Mouse (Mus musculus) limb, embryonic 15.5 days (tissue): ENCODE data around the gene Pknox2. TPM values are rescaled to one million over a fixed set of nuclear protein-coding genes. Genes with fewer than 3 reads are reported as not detected.

Source experiments
- ATAC-seq: fragments of 200-750 bp; cut with Nextera tagmentation; 2 replicates; pipeline ENCODE4 v1.8.0; 2017; ENCODE audit warnings: low read depth, moderate TSS enrichment; ENCODE audit not compliant: insufficient number of reproducible peaks, low FRiP score, low TSS enrichment
- H3K27ac ChIP-seq: fragments of 300-500 bp; sonication (generic); 2 replicates; pipeline ENCODE4 v1.5.1; 2015; ENCODE audit warnings: moderate library complexity, mild to moderate bottlenecking, inconsistent platforms
- H3K27me3 ChIP-seq: fragments of 300-500 bp; sonication (generic); 2 replicates; pipeline ENCODE4 v1.6.1; 2015; ENCODE audit warnings: inconsistent platforms
- H3K36me3 ChIP-seq: fragments of 300-500 bp; sonication (generic); 2 replicates; pipeline ENCODE4 v1.6.1; 2015; ENCODE audit warnings: inconsistent platforms
- H3K4me1 ChIP-seq: fragments of 300-500 bp; sonication (generic); 2 replicates; pipeline ENCODE4 v1.6.1; 2015; ENCODE audit warnings: inconsistent platforms
- H3K4me2 ChIP-seq: fragments of 300-500 bp; sonication (generic); 2 replicates; pipeline ENCODE4 v1.6.1; 2015; ENCODE audit warnings: mild to moderate bottlenecking, inconsistent platforms
- H3K4me3 ChIP-seq: fragments of 300-500 bp; sonication (generic); 2 replicates; pipeline ENCODE4 v1.5.1; 2015; ENCODE audit warnings: mild to moderate bottlenecking, inconsistent platforms
- H3K9ac ChIP-seq: fragments of 300-500 bp; sonication (generic); 2 replicates; pipeline ENCODE4 v1.6.1; 2015; ENCODE audit warnings: inconsistent platforms
- H3K9me3 ChIP-seq: fragments of 300-500 bp; sonication (generic); 2 replicates; pipeline ENCODE4 v1.6.1; 2016; ENCODE audit warnings: inconsistent platforms
- WGBS: fragments of 180-500 bp; shearing (Covaris S2); methylation state at CpG from one replicate; pipeline ENCODE4 v1.1.7; 2015; 5-methylcytosine and 5-hydroxymethylcytosine counted together
- polyA plus RNA-seq: library from polyadenylated mRNA; unstranded; fragments of >200 nt; fragmentation: Nextera tagmentation; extraction: Ambion mirVana; gene quantifications from 2 replicates; pipeline ENCODE4 v1.2.1, GENCODE M21; 2015

The Pknox2 gene
- polyA plus RNA-seq, 1 experiment from 2014 or later, result 8.1 TPM

DNA sequence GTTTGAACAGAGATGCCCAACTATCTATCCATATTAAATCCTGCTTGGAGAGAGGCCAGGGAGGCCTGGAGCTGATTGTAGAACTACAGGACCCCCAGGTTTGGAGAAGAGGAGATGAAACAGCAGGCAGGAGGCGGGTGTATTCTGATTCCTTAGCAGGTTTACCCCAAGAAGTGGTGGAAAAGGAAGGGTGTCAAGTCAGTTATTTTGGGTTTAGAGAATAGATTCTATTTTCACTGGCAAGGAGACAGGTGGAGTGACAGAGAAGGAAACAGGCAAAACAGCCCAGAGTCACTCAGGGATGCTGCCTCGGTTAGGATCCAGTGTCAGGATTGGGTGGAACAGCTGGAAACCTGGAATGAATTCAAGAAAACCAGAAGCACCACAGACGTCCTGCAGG, 263.6 kb downstream of the Pknox2 start:
- no peak overlapping the region for H3K4me3 ChIP-seq
- WGBS, result 46% methylated on average over 3 of the region's 3 CpGs
- no peaks in the 10 kb centered on the region for H3K27me3 ChIP-seq
- no peak overlapping the region for H3K27ac ChIP-seq
- H3K9ac ChIP-seq, result no peak overlapping the region
- no peaks in the 10 kb centered on the region for H3K4me1 ChIP-seq
- no peak overlapping the region for H3K4me2 ChIP-seq
- no peaks in the 10 kb centered on the region for H3K9me3 ChIP-seq
- no peaks in the 10 kb centered on the region for H3K36me3 ChIP-seq
- ATAC-seq, result no peak

DNA sequence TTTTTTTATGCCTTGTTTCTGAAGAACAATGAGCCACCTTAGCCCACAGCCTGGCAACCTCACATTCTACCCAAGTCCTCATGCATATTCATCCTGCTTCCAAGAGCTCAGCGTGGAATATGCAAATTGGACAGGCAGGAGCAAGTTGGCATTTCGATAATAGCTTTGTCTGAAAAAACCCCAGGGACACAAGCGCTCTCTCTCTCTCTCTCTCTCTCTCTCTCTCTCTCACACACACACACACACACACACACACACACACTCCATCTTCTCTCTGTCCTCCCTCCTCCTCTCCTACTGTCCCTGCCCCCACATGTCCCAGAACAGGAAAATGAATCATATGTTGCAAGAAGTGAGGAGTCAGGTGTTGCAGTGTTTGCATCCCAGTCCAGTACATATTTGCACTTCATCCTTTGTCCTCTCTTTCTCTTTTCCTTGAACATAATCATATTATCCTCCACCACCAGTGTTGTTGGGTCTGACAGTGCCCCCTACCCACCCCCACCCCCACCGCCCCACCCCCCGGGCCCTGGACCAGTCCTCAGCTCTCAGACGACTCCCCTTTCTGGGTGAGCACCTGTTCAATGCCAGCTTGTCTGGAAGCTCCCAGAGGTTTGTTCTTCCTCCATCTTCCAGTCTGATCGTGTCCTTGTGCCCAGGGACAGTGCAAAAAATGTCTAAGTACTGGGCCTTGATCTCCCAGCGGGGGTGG, 265.0 kb downstream of the Pknox2 start:
- H3K9ac ChIP-seq, result no peak overlapping the region
- H3K4me2 ChIP-seq, result no peak overlapping the region
- no peaks in the 10 kb centered on the region for H3K4me1 ChIP-seq
- no peak for ATAC-seq
- no peak overlapping the region for H3K27ac ChIP-seq
- no peaks in the 10 kb centered on the region for H3K9me3 ChIP-seq
- H3K27me3 ChIP-seq, result no peaks in the 10 kb centered on the region
- H3K4me3 ChIP-seq, result no peak overlapping the region
- H3K36me3 ChIP-seq, result no peaks in the 10 kb centered on the region
- 44% methylated on average over 8 of the region's 8 CpGs for WGBS

DNA sequence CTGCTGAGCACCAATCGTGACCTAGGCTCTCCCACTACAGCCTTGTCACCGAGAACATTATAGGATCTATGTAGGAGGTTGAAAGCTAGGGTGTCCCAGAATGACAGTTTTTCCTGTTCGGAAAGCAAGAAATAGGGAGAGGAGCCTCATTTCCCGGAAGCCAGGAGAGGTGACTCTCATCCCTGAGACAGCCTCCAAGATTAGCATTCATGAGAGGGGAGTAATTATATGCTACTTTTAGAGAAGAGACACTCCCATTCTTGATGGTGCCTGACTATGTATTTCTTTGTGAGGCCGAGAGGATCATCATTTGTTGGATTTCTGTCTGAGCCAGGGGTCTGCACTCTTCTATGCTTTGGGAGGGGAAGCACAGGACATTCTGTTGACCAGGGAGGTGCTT, 265.6 kb downstream of the Pknox2 start:
- Histone ChIP-seq H3K9ac (no peak overlapping the region), H3K27ac (no peak overlapping the region), H3K36me3 (no peaks in the 10 kb centered on the region), H3K4me2 (no peak overlapping the region), H3K4me3 (no peak overlapping the region), H3K4me1 (no peaks in the 10 kb centered on the region), H3K9me3 (no peaks in the 10 kb centered on the region), H3K27me3 (no peaks in the 10 kb centered on the region)
- no peak for ATAC-seq
- 75% methylated on average over 5 of the region's 5 CpGs for WGBS

DNA sequence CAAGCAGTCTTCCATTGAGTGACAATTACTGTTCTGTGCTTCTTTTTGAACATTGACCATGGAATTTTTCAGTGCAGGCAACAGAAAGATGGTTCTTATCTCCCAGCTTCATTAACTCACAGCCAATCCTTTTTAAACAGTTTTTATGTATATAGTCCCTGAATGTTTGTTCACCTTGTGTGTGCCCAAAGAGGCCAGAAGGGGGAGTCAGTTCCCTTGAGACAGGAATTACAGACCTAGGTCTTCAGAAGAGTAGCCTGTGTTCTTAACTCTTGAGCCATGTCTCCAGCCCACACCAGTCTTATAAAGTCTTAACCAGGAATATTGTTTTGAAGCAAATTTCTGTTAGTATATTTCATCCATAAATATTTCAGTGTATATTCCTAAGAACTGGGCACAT, 270.4 kb downstream of the Pknox2 start:
- H3K9ac ChIP-seq, result no peak overlapping the region
- no peak overlapping the region for H3K4me2 ChIP-seq
- H3K36me3 ChIP-seq, result no peaks in the 10 kb centered on the region
- H3K4me3 ChIP-seq, result no peak overlapping the region
- no peaks in the 10 kb centered on the region for H3K9me3 ChIP-seq
- ATAC-seq, result no peak
- H3K27me3 ChIP-seq, result no peaks in the 10 kb centered on the region
- no peak overlapping the region for H3K27ac ChIP-seq
- no peaks in the 10 kb centered on the region for H3K4me1 ChIP-seq

DNA sequence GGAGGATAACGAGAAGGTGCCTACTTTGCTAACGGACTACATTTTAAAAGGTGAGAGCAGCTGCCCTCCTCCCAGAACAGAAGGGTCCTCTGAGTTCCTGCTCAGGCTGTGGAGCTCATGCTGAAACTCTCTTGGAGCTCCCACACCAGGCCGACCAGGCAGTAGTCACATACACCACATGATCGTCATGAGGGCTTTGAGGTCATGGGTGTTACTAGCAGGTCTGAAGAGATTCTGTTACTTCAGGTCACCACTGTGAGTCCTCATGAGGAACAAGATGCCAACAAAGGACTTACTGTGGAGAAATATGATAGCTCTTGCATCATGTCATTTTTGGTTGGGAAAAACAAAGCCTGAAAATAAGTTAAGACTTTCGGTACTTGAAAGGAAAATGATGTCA, 270.9 kb downstream of the Pknox2 start:
- Histone ChIP-seq H3K27ac (no peak overlapping the region), H3K27me3 (no peaks in the 10 kb centered on the region), H3K36me3 (no peaks in the 10 kb centered on the region), H3K4me2 (no peak overlapping the region), H3K4me3 (no peak overlapping the region), H3K9ac (no peak overlapping the region), H3K4me1 (no peaks in the 10 kb centered on the region), H3K9me3 (no peaks in the 10 kb centered on the region)
- ATAC-seq, result no peak
- 69% methylated on average over 5 of the region's 5 CpGs for WGBS

DNA sequence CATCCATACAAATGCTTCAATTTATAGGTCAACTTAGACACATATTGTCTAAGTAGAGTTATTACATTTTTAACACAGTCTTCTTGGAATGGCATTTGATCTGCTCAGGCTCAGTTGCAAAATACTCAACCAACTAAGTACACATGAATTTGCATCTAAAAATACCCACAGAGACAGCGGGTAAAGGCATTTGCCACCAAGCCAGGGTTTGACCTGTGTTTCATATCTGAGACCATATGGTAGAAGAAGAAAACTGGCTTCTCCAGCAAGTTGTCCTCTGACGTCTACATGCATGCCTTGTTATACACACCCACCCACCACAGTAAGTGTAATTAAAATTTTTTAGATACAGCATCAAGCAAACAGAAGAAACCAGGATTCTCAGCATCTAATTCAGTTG, 273.4 kb downstream of the Pknox2 start:
- H3K27me3 ChIP-seq, result no peaks in the 10 kb centered on the region
- no peak overlapping the region for H3K4me3 ChIP-seq
- no peak overlapping the region for H3K9ac ChIP-seq
- H3K27ac ChIP-seq, result no peak overlapping the region
- no peaks in the 10 kb centered on the region for H3K4me1 ChIP-seq
- H3K36me3 ChIP-seq, result no peaks in the 10 kb centered on the region
- H3K4me2 ChIP-seq, result no peak overlapping the region
- 58% methylated on average over 2 of the region's 2 CpGs for WGBS
- no peak for ATAC-seq
- no peaks in the 10 kb centered on the region for H3K9me3 ChIP-seq

DNA sequence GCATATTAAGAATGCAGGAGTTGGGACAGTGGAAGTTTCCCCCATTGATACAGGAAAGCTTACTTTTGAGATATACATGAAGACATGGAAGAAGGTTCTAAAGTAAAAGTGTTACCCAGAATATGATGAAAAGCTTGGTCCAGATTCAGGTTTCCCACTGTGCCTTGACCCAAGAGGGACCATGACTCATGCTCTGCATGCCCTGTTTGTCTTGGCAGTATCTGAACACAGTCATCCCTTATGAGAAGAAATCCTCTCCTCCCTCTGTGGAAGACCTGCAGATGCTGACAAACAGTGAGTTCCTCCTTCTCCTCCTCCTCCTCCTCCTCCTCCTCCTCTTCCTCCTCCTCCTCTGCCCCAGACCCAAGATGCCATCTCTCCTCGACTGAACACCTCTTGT, 276.9 kb downstream of the Pknox2 start:
- 78% methylated on average over 1 of the region's 1 CpGs for WGBS
- H3K9ac ChIP-seq, result no peak overlapping the region

DNA sequence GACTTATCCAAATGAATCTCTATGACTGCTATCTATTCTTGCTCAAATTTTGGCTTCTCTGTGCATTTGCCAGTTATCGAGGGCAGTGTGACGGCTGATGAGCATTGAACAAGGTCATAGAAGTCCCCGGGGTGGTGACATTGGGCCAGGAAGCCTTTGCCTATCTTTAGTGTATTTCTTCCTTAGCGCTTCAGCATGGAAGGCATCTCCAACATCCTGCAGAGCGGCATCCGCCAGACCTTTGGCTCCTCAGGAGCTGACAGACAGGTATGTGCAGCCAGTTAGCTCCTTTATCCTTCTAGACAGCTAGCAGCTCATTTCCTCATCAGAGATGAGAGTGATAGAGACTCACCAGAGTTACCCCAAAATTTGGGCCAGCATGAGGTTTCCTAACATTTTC, 278.5 kb downstream of the Pknox2 start:
- no peaks in the 10 kb centered on the region for H3K36me3 ChIP-seq
- no peak overlapping the region for H3K4me3 ChIP-seq
- H3K27me3 ChIP-seq, result no peaks in the 10 kb centered on the region
- no peak overlapping the region for H3K27ac ChIP-seq
- H3K9me3 ChIP-seq, result no peaks in the 10 kb centered on the region
- no peak overlapping the region for H3K9ac ChIP-seq
- H3K4me2 ChIP-seq, result no peak overlapping the region
- no peak for ATAC-seq
- 87% methylated on average over 6 of the region's 6 CpGs for WGBS
- H3K4me1 ChIP-seq, result no peaks in the 10 kb centered on the region

More for the DNA sequence above, 276.9 kb downstream of the Pknox2 start:
- no peaks in the 10 kb centered on the region for H3K4me1 ChIP-seq
- no peaks in the 10 kb centered on the region for H3K36me3 ChIP-seq
- no peak for ATAC-seq
- no peak overlapping the region for H3K4me3 ChIP-seq
- H3K27me3 ChIP-seq, result no peaks in the 10 kb centered on the region
- no peak overlapping the region for H3K27ac ChIP-seq
- no peak overlapping the region for H3K4me2 ChIP-seq
- H3K9me3 ChIP-seq, result no peaks in the 10 kb centered on the region

DNA sequence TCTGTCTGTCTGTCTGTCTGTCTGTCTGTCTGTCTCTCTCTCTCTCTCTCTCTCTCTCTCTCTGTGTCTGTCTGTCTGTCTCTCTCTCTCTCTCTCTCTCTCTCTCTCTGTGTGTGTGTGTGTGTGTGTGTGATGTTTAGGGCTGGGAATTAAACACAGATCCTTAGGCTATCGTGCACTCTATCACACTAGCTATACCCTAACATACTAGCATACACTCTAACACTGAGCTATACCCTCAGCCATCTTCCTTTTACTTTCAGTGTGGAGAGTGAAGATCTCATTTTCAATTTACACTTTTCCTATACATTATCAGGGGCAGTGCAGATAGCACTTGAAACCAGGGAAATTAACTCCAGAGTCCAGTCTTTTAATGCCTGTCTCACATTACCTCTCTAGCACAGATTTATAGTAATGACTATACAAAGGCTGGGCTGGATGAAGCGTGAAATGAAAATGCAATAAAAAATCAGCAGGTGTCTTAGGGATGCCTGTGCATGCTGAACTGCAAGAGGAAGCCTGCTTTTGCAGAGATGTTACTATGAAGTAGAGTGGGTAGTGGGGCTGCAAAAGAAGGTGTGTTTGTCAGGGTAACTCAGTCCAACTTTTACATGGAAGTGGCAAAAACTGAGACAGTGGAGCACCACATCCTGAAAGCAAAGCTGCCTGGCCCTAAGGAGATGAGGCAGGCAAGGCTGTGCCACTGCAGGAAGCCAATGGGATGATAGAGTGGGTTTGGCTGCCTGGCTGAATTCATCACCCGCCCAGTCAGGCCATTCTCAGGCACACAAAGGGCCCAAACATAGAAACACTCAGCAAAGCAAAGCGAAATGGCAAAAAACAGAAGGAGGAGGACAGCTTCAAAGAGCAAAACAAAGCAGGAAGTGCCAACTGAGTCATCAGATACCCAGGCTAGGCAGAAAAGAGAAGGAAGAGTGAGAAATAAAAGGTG, 282.1 kb downstream of the Pknox2 start:
- no peaks in the 10 kb centered on the region for H3K36me3 ChIP-seq
- H3K4me2 ChIP-seq, result no peak overlapping the region
- no peak overlapping the region for H3K27ac ChIP-seq
- no peak for ATAC-seq
- no peaks in the 10 kb centered on the region for H3K9me3 ChIP-seq
- H3K27me3 ChIP-seq, result no peaks in the 10 kb centered on the region
- H3K4me1 ChIP-seq, result no peaks in the 10 kb centered on the region
- no peak overlapping the region for H3K4me3 ChIP-seq
- 37% methylated on average over 4 of the region's 4 CpGs for WGBS
- no peak overlapping the region for H3K9ac ChIP-seq

DNA sequence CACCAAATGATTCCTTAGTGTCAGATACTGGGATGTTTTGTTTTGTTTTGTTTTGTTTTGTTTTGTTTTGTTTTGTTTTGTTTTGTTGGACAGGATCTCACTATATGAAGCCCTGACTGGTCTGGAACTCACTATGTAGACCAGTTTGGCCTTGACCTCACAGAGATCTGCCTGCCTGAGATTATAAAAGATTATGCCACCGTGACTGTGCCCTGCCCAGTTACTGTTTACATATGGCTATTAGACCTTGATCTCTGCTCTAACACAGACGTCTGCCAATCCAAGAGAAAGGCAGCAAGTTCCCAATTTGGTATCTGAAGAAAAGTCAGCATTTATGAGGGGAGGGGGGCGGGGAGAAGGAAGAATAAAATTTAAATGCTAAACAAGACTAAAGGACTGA, 283.5 kb downstream of the Pknox2 start:
- Histone ChIP-seq H3K9ac (no peak overlapping the region), H3K27me3 (no peaks in the 10 kb centered on the region), H3K36me3 (no peaks in the 10 kb centered on the region), H3K9me3 (no peaks in the 10 kb centered on the region), H3K4me1 (no peaks in the 10 kb centered on the region), H3K27ac (no peak overlapping the region), H3K4me3 (no peak overlapping the region), H3K4me2 (no peak overlapping the region)
- 48% methylated on average over 3 of the region's 3 CpGs for WGBS
- no peak for ATAC-seq

DNA sequence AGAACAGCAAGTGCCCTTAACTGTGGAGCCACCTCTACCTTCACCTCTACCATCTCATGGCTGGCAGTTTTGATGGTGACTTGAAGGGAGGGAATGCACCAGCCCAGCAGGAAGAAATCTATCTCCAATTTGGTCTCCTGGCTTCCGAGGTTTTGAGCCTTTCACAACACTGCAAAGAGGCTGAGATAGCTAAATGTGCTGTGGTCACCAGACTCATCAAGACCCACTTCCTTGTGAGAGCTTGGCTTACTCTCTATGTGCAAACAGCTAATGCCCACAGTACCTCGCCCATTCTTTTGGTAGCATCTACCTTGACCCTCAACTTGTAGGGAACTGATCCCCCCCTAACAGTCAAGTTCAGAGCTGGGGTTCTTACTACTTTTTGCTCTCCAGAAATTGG, 284.6 kb downstream of the Pknox2 start:
- ATAC-seq, result no peak
- Histone ChIP-seq H3K9me3 (no peaks in the 10 kb centered on the region), H3K36me3 (no peaks in the 10 kb centered on the region), H3K9ac (no peak overlapping the region), H3K4me1 (no peaks in the 10 kb centered on the region), H3K4me3 (no peak overlapping the region), H3K27ac (no peak overlapping the region), H3K4me2 (no peak overlapping the region), H3K27me3 (no peaks in the 10 kb centered on the region)
- 86% methylated on average over 2 of the region's 2 CpGs for WGBS

DNA sequence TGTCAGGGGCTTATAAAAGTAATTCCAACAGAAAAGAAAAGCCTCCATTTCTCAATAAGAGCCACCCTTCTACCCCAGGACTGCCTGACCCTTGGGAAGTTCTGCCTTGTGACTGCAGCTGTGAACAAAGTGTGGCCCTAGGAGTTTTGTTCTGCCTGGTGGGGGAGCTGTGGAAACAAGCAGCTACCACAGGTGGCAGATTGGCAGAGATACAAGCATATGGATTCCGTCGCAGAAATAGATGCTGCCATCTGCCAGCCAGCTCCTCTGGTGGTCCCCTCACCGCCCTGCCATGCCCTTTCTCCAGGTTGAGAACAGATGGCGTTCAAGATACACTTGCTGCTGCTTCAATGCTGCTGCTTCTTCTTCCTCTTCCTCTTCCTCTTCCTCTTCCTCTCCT, 288.5 kb downstream of the Pknox2 start:
- H3K27me3 ChIP-seq, result no peaks in the 10 kb centered on the region
- ATAC-seq, result no peak

More for the DNA sequence above, 288.5 kb downstream of the Pknox2 start:
- H3K9ac ChIP-seq, result no peak overlapping the region
- WGBS, result 40% methylated on average over 4 of the region's 4 CpGs
- no peaks in the 10 kb centered on the region for H3K4me1 ChIP-seq
- H3K9me3 ChIP-seq, result no peaks in the 10 kb centered on the region
- no peaks in the 10 kb centered on the region for H3K36me3 ChIP-seq
- H3K27ac ChIP-seq, result no peak overlapping the region
- H3K4me3 ChIP-seq, result no peak overlapping the region
- H3K4me2 ChIP-seq, result no peak overlapping the region
